Mouse (Mus musculus): Measurements from ENCODE around the gene Fbxw4. TPM values are rescaled to one million over a fixed set of nuclear protein-coding genes. Genes with fewer than 3 reads are reported as not detected.

Gene Fbxw4
- polyA plus RNA-seq, 1 experiment from 2014 or later = 3.2 TPM

DNA sequence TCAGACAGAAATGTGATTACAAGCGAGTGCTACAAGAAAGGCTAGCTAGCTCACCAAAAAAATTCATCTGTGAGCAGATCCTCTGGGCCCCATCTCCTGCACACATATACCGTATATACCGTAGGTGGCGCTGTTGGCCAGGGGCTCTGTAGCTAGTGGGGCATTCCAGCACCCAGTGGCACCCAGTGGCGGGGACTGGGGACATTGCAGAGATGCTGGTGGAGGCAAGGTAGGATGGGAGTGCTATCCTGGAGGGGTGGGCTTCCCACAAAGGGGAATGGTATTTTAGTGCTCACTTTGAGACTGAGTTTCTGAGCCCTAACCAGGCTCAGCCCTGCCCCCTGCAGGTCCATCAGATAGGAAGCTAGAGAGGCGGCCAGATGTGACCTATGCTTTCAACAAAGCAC is 86.2 kb downstream of the Fbxw4 start:
- 20% methylated on average over 6 of the region's 6 CpGs for WGBS
- Histone ChIP-seq H3K27me3 (ENCODE audit: control insufficient read depth, insufficient read depth, low read length) (peaks cover 88% of the 10 kb centered on the region), H3K4me3 (ENCODE audit: low read depth, low read length) (no peak overlapping the region), H3K4me2 (no peak overlapping the region), H3K36me3 (ENCODE audit: control insufficient read depth, insufficient read depth, low read length) (peaks cover 14% of the 10 kb centered on the region), H3K9me3 (ENCODE audit: control insufficient read depth, low read length) (no peaks in the 10 kb centered on the region), H3K27ac (ENCODE audit: low read depth, low read length) (no peak overlapping the region), H3K4me1 (ENCODE audit: control insufficient read depth, insufficient read depth, low read length) (peaks cover 10% of the 10 kb centered on the region), H3K9ac (ENCODE audit: low read length) (no peak overlapping the region)
- ATAC-seq (ENCODE audit: low FRiP score) (peak; percentile 67; the same call in 1 of the 2 replicates), DNase-seq (ENCODE audit: low spot score, missing footprints) (peak; percentile 94)

DNA sequence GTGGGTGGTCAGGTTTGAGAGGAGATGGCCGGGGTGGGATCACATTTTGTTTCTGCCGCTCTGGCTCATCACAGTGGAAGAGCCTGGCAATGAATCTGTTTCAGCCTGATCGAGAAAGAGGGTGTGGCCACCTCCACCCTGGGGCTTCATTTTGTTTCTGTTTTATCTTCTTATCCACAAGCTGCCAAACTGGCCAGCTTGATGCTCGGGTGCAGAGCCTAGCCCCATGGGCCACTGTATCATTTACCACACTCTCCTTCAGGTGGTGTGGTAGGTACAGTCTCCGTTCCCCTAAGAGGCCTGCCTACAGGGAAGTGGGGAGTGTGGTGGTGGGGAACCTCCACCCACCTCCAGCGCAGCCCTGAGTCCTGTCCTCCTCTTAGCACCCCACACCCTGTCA is 87.1 kb downstream of the Fbxw4 start:
- WGBS = 82% methylated on average over 6 of the region's 6 CpGs
- ATAC-seq (ENCODE audit: low FRiP score) = no peak

DNA sequence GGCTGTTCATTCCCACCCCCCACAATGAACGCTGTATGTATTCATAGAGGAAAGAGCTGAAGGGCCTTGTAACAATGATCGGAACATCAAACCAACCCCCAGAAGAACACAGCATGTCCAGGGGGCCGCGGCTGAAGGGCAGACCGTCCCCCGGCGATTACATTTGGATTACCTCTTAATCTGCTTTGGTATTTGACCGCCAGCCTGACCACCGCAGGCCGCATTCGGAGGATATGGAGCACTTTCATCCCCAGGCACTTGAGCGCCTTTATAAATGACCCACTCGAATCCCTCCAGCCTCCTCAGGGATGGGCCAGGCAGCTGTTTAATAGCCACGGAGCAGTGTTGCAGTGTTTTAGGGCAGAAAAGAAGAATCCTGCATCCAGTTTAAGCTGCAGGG is 92.7 kb downstream of the Fbxw4 start:
- H3K4me1 ChIP-seq (ENCODE audit: control insufficient read depth, insufficient read depth, low read length) = peaks cover 10% of the 10 kb centered on the region
- H3K9ac ChIP-seq (ENCODE audit: low read length) = no peak overlapping the region
- peaks cover 3% of the 10 kb centered on the region; the same call in 1 of the 2 replicates for H3K36me3 ChIP-seq (ENCODE audit: control insufficient read depth, insufficient read depth, low read length)
- 10% methylated on average over 14 of the region's 14 CpGs for WGBS
- ATAC-seq (ENCODE audit: low FRiP score) (no peak), DNase-seq (ENCODE audit: low spot score, missing footprints) (peak; percentile 89)
- no peak overlapping the region for H3K4me2 ChIP-seq
- no peak overlapping the region for H3K27ac ChIP-seq (ENCODE audit: low read depth, low read length)
- H3K9me3 ChIP-seq (ENCODE audit: control insufficient read depth, low read length) = no peaks in the 10 kb centered on the region
- H3K4me3 ChIP-seq (ENCODE audit: low read depth, low read length) = no peak overlapping the region
- peaks cover 90% of the 10 kb centered on the region for H3K27me3 ChIP-seq (ENCODE audit: control insufficient read depth, insufficient read depth, low read length)

More for the DNA sequence above, 87.1 kb downstream of the Fbxw4 start:
- no peak overlapping the region for H3K27ac ChIP-seq (ENCODE audit: low read depth, low read length)
- H3K9me3 ChIP-seq (ENCODE audit: control insufficient read depth, low read length) = no peaks in the 10 kb centered on the region
- H3K27me3 ChIP-seq (ENCODE audit: control insufficient read depth, insufficient read depth, low read length) = peaks cover 89% of the 10 kb centered on the region
- H3K4me2 ChIP-seq = no peak overlapping the region
- H3K4me3 ChIP-seq (ENCODE audit: low read depth, low read length) = no peak overlapping the region
- peaks cover 10% of the 10 kb centered on the region for H3K36me3 ChIP-seq (ENCODE audit: control insufficient read depth, insufficient read depth, low read length)
- H3K9ac ChIP-seq (ENCODE audit: low read length) = no peak overlapping the region
- peaks cover 10% of the 10 kb centered on the region for H3K4me1 ChIP-seq (ENCODE audit: control insufficient read depth, insufficient read depth, low read length)
- DNase-seq (ENCODE audit: low spot score, missing footprints) = no peak

DNA sequence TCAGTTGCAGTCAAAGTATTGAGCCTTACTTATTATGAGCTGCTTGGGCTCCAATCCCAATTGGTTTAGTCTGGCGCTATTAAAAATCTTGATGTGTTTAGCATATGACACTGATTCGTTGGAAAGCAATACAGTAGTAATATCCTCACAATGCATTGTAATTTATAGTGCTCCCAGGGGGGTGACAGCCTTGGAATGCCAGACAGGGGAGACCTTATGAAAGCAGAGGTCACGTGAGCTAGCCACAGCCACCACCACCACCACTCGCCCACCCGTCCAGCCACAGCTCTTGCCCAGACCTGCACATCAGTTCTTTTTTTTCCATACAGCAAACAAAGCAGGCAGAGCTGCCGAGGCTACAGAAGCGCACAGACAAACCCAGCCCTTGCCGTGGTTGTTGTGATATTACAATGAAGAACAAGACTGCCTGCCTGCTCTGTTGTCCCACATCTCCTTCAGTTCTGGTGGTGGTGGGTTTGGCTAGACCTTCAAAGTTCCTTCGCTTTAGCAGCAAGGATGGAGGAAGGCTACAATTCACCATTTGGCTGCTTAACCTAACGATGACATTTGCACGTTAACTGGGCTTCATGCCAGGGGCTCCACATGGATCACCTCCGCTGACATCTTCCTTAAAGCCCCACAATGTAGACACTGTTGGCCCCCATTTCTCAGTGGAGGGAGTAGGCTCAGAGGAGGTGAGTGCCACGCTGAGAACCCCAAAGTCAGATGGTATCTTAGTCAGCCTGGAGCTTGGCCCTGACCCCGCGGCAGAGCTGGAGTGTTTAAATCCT is 94.0 kb downstream of the Fbxw4 start:
- Histone ChIP-seq H3K4me1 (ENCODE audit: control insufficient read depth, insufficient read depth, low read length) (peaks cover 10% of the 10 kb centered on the region), H3K4me2 (no peak overlapping the region), H3K4me3 (ENCODE audit: low read depth, low read length) (no peak overlapping the region), H3K27ac (ENCODE audit: low read depth, low read length) (no peak overlapping the region), H3K36me3 (ENCODE audit: control insufficient read depth, insufficient read depth, low read length) (no peaks in the 10 kb centered on the region), H3K9ac (ENCODE audit: low read length) (no peak overlapping the region), H3K9me3 (ENCODE audit: control insufficient read depth, low read length) (no peaks in the 10 kb centered on the region), H3K27me3 (ENCODE audit: control insufficient read depth, insufficient read depth, low read length) (peaks cover 87% of the 10 kb centered on the region)
- ATAC-seq (ENCODE audit: low FRiP score) = no peak
- 64% methylated on average over 15 of the region's 15 CpGs for WGBS
- DNase-seq (ENCODE audit: low spot score, missing footprints) = no peak

DNA sequence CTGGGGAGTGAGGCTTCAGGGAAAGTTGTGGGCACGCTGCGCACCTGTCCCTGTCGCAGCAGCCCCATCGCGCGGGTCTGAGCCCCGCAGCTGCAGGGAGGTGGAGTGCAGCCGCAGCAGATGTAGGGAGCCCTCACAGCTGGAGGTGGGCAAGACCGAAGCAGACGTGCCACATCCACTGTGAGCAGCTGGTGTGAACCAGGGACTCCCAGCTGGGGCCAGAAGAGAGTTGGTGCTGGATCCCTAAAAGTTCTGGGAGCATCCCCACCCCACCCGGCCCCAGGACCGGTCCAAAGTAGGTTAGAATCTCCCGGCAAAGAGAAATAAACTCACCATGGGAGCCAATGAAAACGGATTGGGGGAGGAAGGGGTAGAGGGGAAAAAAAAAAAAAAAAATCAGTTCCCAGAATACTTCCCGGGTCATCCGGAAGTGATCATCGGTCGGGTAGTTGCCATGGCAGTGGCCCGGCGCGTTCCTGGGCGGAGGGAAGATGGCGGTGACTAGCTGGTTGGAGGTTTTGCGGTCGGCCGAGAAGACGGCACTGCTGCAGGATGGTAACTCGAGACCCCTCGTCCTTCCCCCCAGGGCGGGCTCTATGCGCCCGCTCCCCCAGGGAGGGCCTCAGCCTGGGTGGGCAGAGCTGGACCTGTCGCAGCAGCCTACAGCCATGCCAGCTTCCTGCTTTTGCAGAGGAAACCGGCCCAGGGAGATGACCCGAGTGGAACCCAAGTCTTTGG is 99.8 kb downstream of the Fbxw4 start, which contains the start of the genes Poll and Gm17018:
TSS of gene Poll (minus strand) at position 379 of the 738 bp plus-strand sequence.
TSS of gene Gm17018 (plus strand) at position 463 of the 738 bp plus-strand sequence.
- Histone ChIP-seq H3K4me2 (peak within 1 kb of the TSS; percentile 97), H3K36me3 (ENCODE audit: control insufficient read depth, insufficient read depth, low read length) (no peaks in the 10 kb centered on the region), H3K4me3 (ENCODE audit: low read depth, low read length) (peak within 1 kb of the TSS; percentile 74), H3K27ac (ENCODE audit: low read depth, low read length) (no peak within 1 kb of the TSS), H3K9me3 (ENCODE audit: control insufficient read depth, low read length) (no peaks in the 10 kb centered on the region), H3K27me3 (ENCODE audit: control insufficient read depth, insufficient read depth, low read length) (peaks cover 35% of the 10 kb centered on the region), H3K4me1 (ENCODE audit: control insufficient read depth, insufficient read depth, low read length) (peaks cover 10% of the 10 kb centered on the region), H3K9ac (ENCODE audit: low read length) (peak within 1 kb of the TSS; percentile 75)
- DNase-seq (ENCODE audit: low spot score, missing footprints) = peak; percentile 97
- peak; percentile 87 for ATAC-seq (ENCODE audit: low FRiP score)
- WGBS = under 1% methylated on average over 35 of the region's 35 CpGs

DNA sequence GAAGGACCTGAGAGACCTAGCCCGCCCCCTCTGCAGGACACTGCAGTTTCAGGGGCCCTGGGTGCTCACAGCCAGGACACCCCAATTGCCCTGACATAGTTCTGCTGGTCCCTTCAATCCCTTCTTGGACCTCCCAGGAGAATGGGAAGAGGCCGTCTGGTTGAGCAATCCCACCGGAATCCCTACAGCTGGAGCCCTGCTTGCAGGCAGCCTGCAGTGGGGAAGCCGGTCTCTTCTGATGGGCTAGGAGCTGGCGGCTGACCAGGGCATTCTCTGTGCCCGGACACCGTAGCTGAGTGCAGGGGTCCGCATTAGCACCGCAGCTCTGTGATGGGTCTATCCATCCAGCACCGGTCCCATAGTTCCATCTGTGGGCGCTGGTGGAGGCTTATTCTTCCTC is 106.0 kb downstream of the Fbxw4 start:
- no peak overlapping the region for H3K27ac ChIP-seq (ENCODE audit: low read depth, low read length)
- no peaks in the 10 kb centered on the region for H3K4me1 ChIP-seq (ENCODE audit: control insufficient read depth, insufficient read depth, low read length)
- H3K9ac ChIP-seq (ENCODE audit: low read length) = no peak overlapping the region
- DNase-seq (ENCODE audit: low spot score, missing footprints) (no peak), ATAC-seq (ENCODE audit: low FRiP score) (no peak)
- H3K4me2 ChIP-seq = no peak overlapping the region
- no peak overlapping the region for H3K4me3 ChIP-seq (ENCODE audit: low read depth, low read length)
- WGBS = 92% methylated on average over 11 of the region's 11 CpGs
- no peaks in the 10 kb centered on the region for H3K9me3 ChIP-seq (ENCODE audit: control insufficient read depth, low read length)
- H3K27me3 ChIP-seq (ENCODE audit: control insufficient read depth, insufficient read depth, low read length) = 0 out of 2 replicates have a peak, but pooled peaks cover 2% of the 10 kb centered on the region
- peaks cover 11% of the 10 kb centered on the region; the same call in 1 of the 2 replicates for H3K36me3 ChIP-seq (ENCODE audit: control insufficient read depth, insufficient read depth, low read length)

DNA sequence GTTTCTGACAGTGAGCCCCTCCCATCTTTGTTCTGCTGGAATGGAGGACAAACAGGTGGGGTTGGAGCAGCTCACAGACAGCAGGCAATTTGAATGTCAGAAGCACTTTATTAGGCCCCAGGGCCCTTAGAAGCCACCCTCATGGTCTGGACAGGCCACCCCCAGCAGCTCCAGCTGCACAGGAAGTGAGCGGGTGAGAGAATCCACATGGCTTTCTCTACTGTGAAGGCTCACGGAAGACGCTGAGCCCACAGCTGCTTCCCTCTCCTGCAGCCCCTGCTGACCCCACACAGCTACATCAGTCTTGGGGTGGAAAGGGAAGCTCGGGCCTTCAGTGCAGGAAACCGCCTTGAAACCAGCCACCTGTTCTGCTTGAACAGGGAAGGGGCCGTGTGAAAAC is 107.9 kb downstream of the Fbxw4 start:
- H3K9ac ChIP-seq (ENCODE audit: low read length) = no peak overlapping the region
- no peak overlapping the region for H3K27ac ChIP-seq (ENCODE audit: low read depth, low read length)
- ATAC-seq (ENCODE audit: low FRiP score) (no peak), DNase-seq (ENCODE audit: low spot score, missing footprints) (no peak)
- H3K4me2 ChIP-seq = no peak overlapping the region
- no peaks in the 10 kb centered on the region for H3K9me3 ChIP-seq (ENCODE audit: control insufficient read depth, low read length)
- H3K4me1 ChIP-seq (ENCODE audit: control insufficient read depth, insufficient read depth, low read length) = no peaks in the 10 kb centered on the region
- peaks cover 2% of the 10 kb centered on the region; the same call in 1 of the 2 replicates for H3K27me3 ChIP-seq (ENCODE audit: control insufficient read depth, insufficient read depth, low read length)
- 84% methylated on average over 6 of the region's 6 CpGs for WGBS
- no peak overlapping the region for H3K4me3 ChIP-seq (ENCODE audit: low read depth, low read length)
- H3K36me3 ChIP-seq (ENCODE audit: control insufficient read depth, insufficient read depth, low read length) = peaks cover 11% of the 10 kb centered on the region; the same call in 1 of the 2 replicates

DNA sequence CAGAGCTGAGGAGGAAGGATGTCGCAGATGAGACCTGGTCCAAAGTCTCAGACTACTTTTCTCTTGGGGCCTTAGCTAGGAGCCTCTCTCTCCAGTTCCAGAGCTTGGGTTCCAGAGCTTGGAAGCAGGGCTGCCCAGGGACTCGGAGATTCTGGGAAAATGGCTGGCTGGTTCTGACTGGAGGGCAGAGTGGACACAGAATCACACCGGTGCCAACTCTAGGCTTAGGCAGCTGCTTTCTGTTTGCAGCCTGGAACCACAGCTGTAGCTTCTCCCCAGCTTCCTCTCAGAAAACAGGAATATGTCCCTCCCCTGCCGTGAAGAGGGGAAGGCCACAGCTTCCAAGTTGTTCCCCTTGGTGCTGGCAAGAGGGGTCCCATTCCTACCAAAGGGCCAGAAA is 110.2 kb downstream of the Fbxw4 start:
- Histone ChIP-seq H3K27ac (ENCODE audit: low read depth, low read length) (no peak overlapping the region), H3K4me1 (ENCODE audit: control insufficient read depth, insufficient read depth, low read length) (no peaks in the 10 kb centered on the region), H3K4me2 (no peak overlapping the region), H3K27me3 (ENCODE audit: control insufficient read depth, insufficient read depth, low read length) (peaks cover 21% of the 10 kb centered on the region), H3K4me3 (ENCODE audit: low read depth, low read length) (no peak overlapping the region), H3K36me3 (ENCODE audit: control insufficient read depth, insufficient read depth, low read length) (peaks cover 9% of the 10 kb centered on the region; the same call in 1 of the 2 replicates), H3K9ac (ENCODE audit: low read length) (no peak overlapping the region), H3K9me3 (ENCODE audit: control insufficient read depth, low read length) (no peaks in the 10 kb centered on the region)
- ATAC-seq (ENCODE audit: low FRiP score) (no peak), DNase-seq (ENCODE audit: low spot score, missing footprints) (no peak)
- 83% methylated on average over 4 of the region's 4 CpGs for WGBS

All from midbrain, embryonic 11.5 days (tissue).